ENCODE assay signal across 8 mouse cellular contexts in the genomic region with DNA sequence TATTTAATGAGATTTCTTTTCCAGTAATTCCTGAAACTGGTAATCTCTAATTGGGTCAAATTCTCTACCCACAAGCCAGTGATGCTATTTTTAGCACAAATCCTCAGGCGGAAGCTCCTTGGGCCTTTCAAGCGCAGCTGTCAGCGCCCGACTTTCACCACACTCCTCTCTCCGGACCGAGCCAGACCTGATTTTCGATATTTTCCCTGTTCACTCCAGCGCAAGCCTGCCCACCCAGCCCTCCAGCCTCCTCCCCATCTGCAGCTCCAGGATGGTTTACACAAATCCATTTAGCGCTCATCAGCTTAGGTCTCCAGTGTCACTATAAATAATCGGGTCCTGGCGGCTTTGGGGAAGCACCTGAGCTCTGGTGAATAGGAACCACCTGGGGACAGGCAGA. TPM values are rescaled to one million over a fixed set of nuclear protein-coding genes. Genes with fewer than 3 reads are reported as not detected.
DNase-seq lines count a peak whose midpoint lies in the region; ATAC-seq and TF ChIP-seq lines count a peak whose summit lies in the region.

No protein-coding gene starts in this region.

- H3K27ac ChIP-seq in gastrocnemius, adult 2 months = peak overlapping the region; percentile 76
- H3K27ac ChIP-seq in heart, embryonic 13.5 days (replicated peaks) = peak overlapping the region; percentile 88
- H3K27ac ChIP-seq in midbrain, embryonic 15.5 days = peak overlapping the region; percentile 78

- ATAC-seq in heart, embryonic 13.5 days (ENCODE audit: extremely low read depth, insufficient number of reproducible peaks, low FRiP score, low TSS enrichment) = peak; percentile 40; the same call in 1 of the 2 replicates
- peak; percentile 76 for ATAC-seq in midbrain, embryonic 15.5 days (replicated peaks)

- H3K9me3 ChIP-seq in heart, embryonic 13.5 days = no peaks in the 10 kb centered on the region
- H3K9me3 ChIP-seq in midbrain, embryonic 15.5 days = no peaks in the 10 kb centered on the region

- peak overlapping the region; percentile 66 for H3K4me3 ChIP-seq in gastrocnemius, adult 2 months
- peak overlapping the region; percentile 36 for H3K4me3 ChIP-seq in heart, embryonic 13.5 days
- no peak overlapping the region for H3K4me3 ChIP-seq in midbrain, embryonic 15.5 days

- H3K9ac ChIP-seq in heart, embryonic 13.5 days = peak overlapping the region; percentile 62
- no peak overlapping the region for H3K9ac ChIP-seq in midbrain, embryonic 15.5 days

- peak; percentile 43 for DNase-seq in gastrocnemius, adult 2 months
- DNase-seq in gastrocnemius, adult 8-10 months (ENCODE audit: low spot score in 2 of 2) = no peak
- DNase-seq in cerebellum, postnatal 14 days = peak; percentile 77 to 78
- no peak for DNase-seq in spleen, postnatal 10 days (ENCODE audit: low spot score in 2 of 2)
- DNase-seq in layer of hippocampus, postnatal 36 days = no peak
- no peak for DNase-seq in MN1 (ENCODE audit: low spot score)

- peak overlapping the region; percentile 64 for H3K4me2 ChIP-seq in heart, embryonic 13.5 days
- H3K4me2 ChIP-seq in midbrain, embryonic 15.5 days = peak overlapping the region; percentile 31

- WGBS in heart, embryonic 13.5 days = 4% methylated on average over 11 of the region's 11 CpGs
- 5% methylated on average over 11 of the region's 11 CpGs for WGBS in midbrain, embryonic 15.5 days

- TF ChIP-seq CTCF in gastrocnemius, adult 2 months (IDR thresholded peaks at IDR 0.05) = no peak

- H3K4me1 ChIP-seq in heart, embryonic 13.5 days = peaks cover 34% of the 10 kb centered on the region
- peaks cover 21% of the 10 kb centered on the region for H3K4me1 ChIP-seq in midbrain, embryonic 15.5 days

- intact Hi-C loops in gastrocnemius, adult 2 months (cut with DNase I) = no loop called here

- H3K36me3 ChIP-seq in heart, embryonic 13.5 days = no peaks in the 10 kb centered on the region
- H3K36me3 ChIP-seq in midbrain, embryonic 15.5 days (replicated peaks) = no peaks in the 10 kb centered on the region

- peaks cover 74% of the 10 kb centered on the region for H3K27me3 ChIP-seq in heart, embryonic 13.5 days (replicated peaks)
- peaks cover 8% of the 10 kb centered on the region for H3K27me3 ChIP-seq in midbrain, embryonic 15.5 days (replicated peaks)

RNA-seq across cellular contexts. Expression of a gene that starts 7.2 kb away (rescaled TPM):
- under 1 TPM; 0.79 to 0.89 TPM for total RNA-seq in gastrocnemius, adult 2 months (2021)
- total RNA-seq in gastrocnemius, adult 8-10 months (2022) = under 1 TPM; 0.34 to 0.77 (median 0.61) TPM
- 0.51 and 0.87 TPM in 2 replicates for polyA plus RNA-seq in heart, embryonic 13.5 days (2015; fragmentation: Nextera tagmentation; extraction: Ambion mirVana)
- 8.1 and 8.4 TPM in 2 replicates for polyA plus RNA-seq in midbrain, embryonic 15.5 days (2015; fragmentation: Nextera tagmentation; extraction: Ambion mirVana)
- 100 to 1,000 TPM; 345 to 379 TPM for total RNA-seq in layer of hippocampus, postnatal 36 days (2021)

Comparison
In these comparisons a context has a peak if more than half of its experiments do, and no peak if none do; other contexts are left out.
1. DNase-seq: peak in gastrocnemius, adult 2 months (single experiment) and cerebellum, postnatal 14 days (2 of 2); none in gastrocnemius, adult 8-10 months (0 of 2), spleen, postnatal 10 days (0 of 2), layer of hippocampus, postnatal 36 days (0 of 2) and MN1 (single experiment).
2. RNA of a gene that starts 7.2 kb away (total RNA-seq): 345 to 379 TPM in layer of hippocampus, postnatal 36 days; 0.79 to 0.89 TPM in gastrocnemius, adult 2 months and 0.34 to 0.77 TPM in gastrocnemius, adult 8-10 months; every median in the first group is over 100 times any median in the second.
3. Peak in every context shown above with its lines, with median percentiles within 50 percentile points of each other: H3K27ac ChIP-seq.